Mouse (Mus musculus): ENCODE data around the gene Zfyve27. TPM values are rescaled to one million over a fixed set of nuclear protein-coding genes. Genes with fewer than 3 reads are reported as not detected.

Gene Zfyve27
- polyA plus RNA-seq, 1 experiment from 2014 or later, result 25.3 TPM

GRCm38 (mm10) chr19:42151990-42152389, 11.8 kb upstream of the Zfyve27 start:
- Histone ChIP-seq H3K27me3 (replicated peaks; ENCODE audit: insufficient read depth, low read length) (no peaks in the 10 kb centered on the region), H3K9ac (replicated peaks; ENCODE audit: low read depth) (no peak overlapping the region), H3K4me2 (replicated peaks; ENCODE audit: low read depth, low read length) (no peak overlapping the region), H3K4me1 (ENCODE audit: insufficient read depth, low read depth, low read length) (peaks cover 21% of the 10 kb centered on the region), H3K4me3 (ENCODE audit: low read depth, low read length) (no peak overlapping the region), H3K9me3 (ENCODE audit: low read length) (no peaks in the 10 kb centered on the region), H3K36me3 (ENCODE audit: insufficient read depth, low read length) (no peaks in the 10 kb centered on the region), H3K27ac (ENCODE audit: low read length) (peak overlapping the region; percentile 39; the same call in 1 of the 2 replicates)
- 7% methylated on average over 6 of the region's 6 CpGs for WGBS
- ATAC-seq, result peak; percentile 33
- TF ChIP-seq EP300 (IDR thresholded peaks at IDR 0.05), result no peak
- TF ChIP-seq CTCF (IDR thresholded peaks at IDR 0.05), result peak; percentile 93
- peak; percentile 93 for DNase-seq (ENCODE audit: low spot score)

GRCm38 (mm10) chr19:42157493-42158237, 6.1 kb upstream of the Zfyve27 start:
- Histone ChIP-seq H3K9me3 (ENCODE audit: low read length) (no peaks in the 10 kb centered on the region), H3K4me1 (ENCODE audit: insufficient read depth, low read depth, low read length) (no peaks in the 10 kb centered on the region), H3K9ac (replicated peaks; ENCODE audit: low read depth) (no peak overlapping the region), H3K27me3 (replicated peaks; ENCODE audit: insufficient read depth, low read length) (no peaks in the 10 kb centered on the region), H3K36me3 (ENCODE audit: insufficient read depth, low read length) (no peaks in the 10 kb centered on the region), H3K27ac (ENCODE audit: low read length) (peak overlapping the region; percentile 38), H3K4me2 (replicated peaks; ENCODE audit: low read depth, low read length) (no peak overlapping the region), H3K4me3 (ENCODE audit: low read depth, low read length) (no peak overlapping the region)
- no peak for TF ChIP-seq EP300 (IDR thresholded peaks at IDR 0.05)
- TF ChIP-seq CTCF (IDR thresholded peaks at IDR 0.05), result no peak
- DNase-seq (ENCODE audit: low spot score), result peak; percentile 19
- WGBS, result 48% methylated on average over 12 of the region's 12 CpGs
- 0 out of 2 replicates have a peak, but pooled peaks have one; percentile 19 for ATAC-seq

- Histone ChIP-seq H3K27me3 (replicated peaks; ENCODE audit: insufficient read depth, low read length) (no peaks in the 10 kb centered on the region), H3K4me2 (replicated peaks; ENCODE audit: low read depth, low read length) (no peak overlapping the region), H3K4me1 (ENCODE audit: insufficient read depth, low read depth, low read length) (no peaks in the 10 kb centered on the region), H3K9ac (replicated peaks; ENCODE audit: low read depth) (no peak overlapping the region), H3K36me3 (ENCODE audit: insufficient read depth, low read length) (no peaks in the 10 kb centered on the region), H3K4me3 (ENCODE audit: low read depth, low read length) (no peak overlapping the region), H3K27ac (ENCODE audit: low read length) (peak overlapping the region; percentile 38), H3K9me3 (ENCODE audit: low read length) (no peaks in the 10 kb centered on the region)
- peak; percentile 30 for TF ChIP-seq CTCF (IDR thresholded peaks at IDR 0.05)
- no peak for TF ChIP-seq EP300 (IDR thresholded peaks at IDR 0.05)
- WGBS, result 39% methylated on average over 13 of the region's 13 CpGs
- DNase-seq (ENCODE audit: low spot score) (peak; percentile 27), ATAC-seq (peak; percentile 40)
Observed at GRCm38 (mm10) chr19:42158246-42159017, 5.3 kb upstream of the Zfyve27 start.

- Histone ChIP-seq H3K36me3 (ENCODE audit: insufficient read depth, low read length) (no peaks in the 10 kb centered on the region), H3K27ac (ENCODE audit: low read length) (no peak overlapping the region), H3K4me3 (ENCODE audit: low read depth, low read length) (no peak overlapping the region), H3K9me3 (ENCODE audit: low read length) (no peaks in the 10 kb centered on the region), H3K27me3 (replicated peaks; ENCODE audit: insufficient read depth, low read length) (no peaks in the 10 kb centered on the region), H3K9ac (replicated peaks; ENCODE audit: low read depth) (no peak overlapping the region), H3K4me1 (ENCODE audit: insufficient read depth, low read depth, low read length) (no peaks in the 10 kb centered on the region), H3K4me2 (replicated peaks; ENCODE audit: low read depth, low read length) (no peak overlapping the region)
- TF ChIP-seq CTCF (IDR thresholded peaks at IDR 0.05) (no peak), EP300 (IDR thresholded peaks at IDR 0.05) (no peak)
- ATAC-seq, result no peak
- WGBS, result 24% methylated on average over 7 of the region's 7 CpGs
- no peak for DNase-seq (ENCODE audit: low spot score)
Observed at GRCm38 (mm10) chr19:42164188-42164587, 437 bp downstream of the Zfyve27 start.

- H3K4me1 ChIP-seq (ENCODE audit: insufficient read depth, low read depth, low read length), result peaks cover 3% of the 10 kb centered on the region; the same call in 1 of the 2 replicates
Observed at GRCm38 (mm10) chr19:42166130-42166529, 2.4 kb downstream of the Zfyve27 start.

GRCm38 (mm10) chr19:42166766-42167165, 3.0 kb downstream of the Zfyve27 start:
- H3K9ac ChIP-seq (replicated peaks; ENCODE audit: low read depth), result no peak overlapping the region
- H3K4me1 ChIP-seq (ENCODE audit: insufficient read depth, low read depth, low read length), result peaks cover 10% of the 10 kb centered on the region; the same call in 1 of the 2 replicates
- H3K9me3 ChIP-seq (ENCODE audit: low read length), result no peaks in the 10 kb centered on the region
- no peaks in the 10 kb centered on the region for H3K27me3 ChIP-seq (replicated peaks; ENCODE audit: insufficient read depth, low read length)
- no peaks in the 10 kb centered on the region for H3K36me3 ChIP-seq (ENCODE audit: insufficient read depth, low read length)
- no peak for TF ChIP-seq CTCF (IDR thresholded peaks at IDR 0.05)
- no peak for TF ChIP-seq EP300 (IDR thresholded peaks at IDR 0.05)
- 38% methylated on average over 3 of the region's 3 CpGs for WGBS
- DNase-seq (ENCODE audit: low spot score) (peak; percentile 31), ATAC-seq (no peak)
- no peak overlapping the region for H3K4me2 ChIP-seq (replicated peaks; ENCODE audit: low read depth, low read length)
- no peak overlapping the region for H3K27ac ChIP-seq (ENCODE audit: low read length)
- no peak overlapping the region for H3K4me3 ChIP-seq (ENCODE audit: low read depth, low read length)

More at GRCm38 (mm10) chr19:42166130-42166529, 2.4 kb downstream of the Zfyve27 start:
- H3K36me3 ChIP-seq (ENCODE audit: insufficient read depth, low read length), result no peaks in the 10 kb centered on the region
- H3K4me3 ChIP-seq (ENCODE audit: low read depth, low read length), result peak overlapping the region; percentile 1; the same call in 1 of the 2 replicates
- TF ChIP-seq EP300 (IDR thresholded peaks at IDR 0.05) (peak; percentile 55), CTCF (IDR thresholded peaks at IDR 0.05) (peak; percentile 93)
- WGBS, result 2% methylated on average over 12 of the region's 12 CpGs
- no peaks in the 10 kb centered on the region for H3K27me3 ChIP-seq (replicated peaks; ENCODE audit: insufficient read depth, low read length)
- peak; percentile 93 for DNase-seq (ENCODE audit: low spot score)
- H3K27ac ChIP-seq (ENCODE audit: low read length), result no peak overlapping the region
- peak overlapping the region; percentile 41 for H3K4me2 ChIP-seq (replicated peaks; ENCODE audit: low read depth, low read length)
- peak; percentile 35 for ATAC-seq
- no peak overlapping the region for H3K9ac ChIP-seq (replicated peaks; ENCODE audit: low read depth)
- no peaks in the 10 kb centered on the region for H3K9me3 ChIP-seq (ENCODE audit: low read length)
